Mouse (Mus musculus): ENCODE measurements around the gene Iqcj. TPM values are rescaled to one million over a fixed set of nuclear protein-coding genes. Genes with fewer than 3 reads are reported as not detected.

Iqcj gene
- 0.13 and 0.28 TPM in 2 replicates for polyA plus RNA-seq (2016; fragmentation: Nextera tagmentation; extraction: Ambion mirVana)

- no peak for ATAC-seq (ENCODE audit: insufficient number of reproducible peaks, insufficient read depth, low FRiP score, low TSS enrichment)
- Histone ChIP-seq H3K4me3 (no peak within 1 kb of the TSS), H3K4me2 (replicated peaks) (no peak within 1 kb of the TSS), H3K9ac (no peak within 1 kb of the TSS), H3K27me3 (no peaks in the 10 kb centered on the region), H3K27ac (no peak within 1 kb of the TSS), H3K36me3 (no peaks in the 10 kb centered on the region), H3K9me3 (no peaks in the 10 kb centered on the region), H3K4me1 (0 out of 2 replicates have a peak, but pooled peaks cover 2% of the 10 kb centered on the region)
- WGBS: 70% methylated on average over 15 of the region's 15 CpGs
These were observed at the start of gene Iqcj, which contains the start of gene Iqschfp for GRCm38 (mm10) chr3:67892026-67892705. TSS of gene Iqcj (plus strand) at chr3:67892220. TSS of gene Iqschfp (plus strand) at chr3:67892232.

- no peaks in the 10 kb centered on the region for H3K4me1 ChIP-seq
- H3K9ac ChIP-seq: no peak overlapping the region
- H3K36me3 ChIP-seq: no peaks in the 10 kb centered on the region
- no peak overlapping the region for H3K27ac ChIP-seq
- H3K27me3 ChIP-seq: no peaks in the 10 kb centered on the region
- H3K4me2 ChIP-seq (replicated peaks): no peak overlapping the region
- ATAC-seq (ENCODE audit: insufficient number of reproducible peaks, insufficient read depth, low FRiP score, low TSS enrichment): no peak
- H3K9me3 ChIP-seq: no peaks in the 10 kb centered on the region
- 83% methylated on average over 5 of the region's 5 CpGs for WGBS
- H3K4me3 ChIP-seq: no peak overlapping the region
These were observed 39.6 kb upstream of the Iqcj start for GRCm38 (mm10) chr3:67852397-67852796.

GRCm38 (mm10) chr3:67861524-67861923, 30.5 kb upstream of the Iqcj start:
- ATAC-seq (ENCODE audit: insufficient number of reproducible peaks, insufficient read depth, low FRiP score, low TSS enrichment): no peak

GRCm38 (mm10) chr3:67867420-67868065, 24.5 kb upstream of the Iqcj start:
- Histone ChIP-seq H3K9me3 (no peaks in the 10 kb centered on the region), H3K27ac (no peak overlapping the region), H3K4me3 (no peak overlapping the region), H3K4me1 (no peaks in the 10 kb centered on the region), H3K9ac (no peak overlapping the region), H3K27me3 (no peaks in the 10 kb centered on the region), H3K36me3 (no peaks in the 10 kb centered on the region), H3K4me2 (replicated peaks) (no peak overlapping the region)
- WGBS: 55% methylated on average over 13 of the region's 13 CpGs
- no peak for ATAC-seq (ENCODE audit: insufficient number of reproducible peaks, insufficient read depth, low FRiP score, low TSS enrichment)

More at GRCm38 (mm10) chr3:67861524-67861923, 30.5 kb upstream of the Iqcj start:
- 85% methylated on average over 3 of the region's 3 CpGs for WGBS
- Histone ChIP-seq H3K9ac (no peak overlapping the region), H3K4me3 (no peak overlapping the region), H3K4me1 (no peaks in the 10 kb centered on the region), H3K9me3 (no peaks in the 10 kb centered on the region), H3K27ac (no peak overlapping the region), H3K36me3 (no peaks in the 10 kb centered on the region), H3K27me3 (no peaks in the 10 kb centered on the region), H3K4me2 (replicated peaks) (no peak overlapping the region)

- no peak for ATAC-seq (ENCODE audit: insufficient number of reproducible peaks, insufficient read depth, low FRiP score, low TSS enrichment)
- Histone ChIP-seq H3K36me3 (no peaks in the 10 kb centered on the region), H3K27ac (no peak overlapping the region), H3K9me3 (no peaks in the 10 kb centered on the region), H3K4me1 (no peaks in the 10 kb centered on the region), H3K9ac (no peak overlapping the region), H3K4me2 (replicated peaks) (no peak overlapping the region), H3K4me3 (no peak overlapping the region), H3K27me3 (no peaks in the 10 kb centered on the region)
- WGBS: 85% methylated on average over 1 of the region's 1 CpGs
These were observed 22.6 kb upstream of the Iqcj start for GRCm38 (mm10) chr3:67869424-67869823.

GRCm38 (mm10) chr3:67877253-67877652, 14.8 kb upstream of the Iqcj start:
- H3K27ac ChIP-seq: no peak overlapping the region
- H3K4me3 ChIP-seq: no peak overlapping the region
- ATAC-seq (ENCODE audit: insufficient number of reproducible peaks, insufficient read depth, low FRiP score, low TSS enrichment): no peak
- no peak overlapping the region for H3K9ac ChIP-seq
- no peaks in the 10 kb centered on the region for H3K4me1 ChIP-seq
- no peaks in the 10 kb centered on the region for H3K9me3 ChIP-seq
- no peaks in the 10 kb centered on the region for H3K27me3 ChIP-seq
- H3K4me2 ChIP-seq (replicated peaks): no peak overlapping the region
- WGBS: 69% methylated on average over 4 of the region's 4 CpGs
- H3K36me3 ChIP-seq: no peaks in the 10 kb centered on the region

- H3K36me3 ChIP-seq: no peaks in the 10 kb centered on the region
- H3K27me3 ChIP-seq: no peaks in the 10 kb centered on the region
- H3K9ac ChIP-seq: no peak overlapping the region
- 65% methylated on average over 3 of the region's 3 CpGs for WGBS
- no peak overlapping the region for H3K4me3 ChIP-seq
- H3K27ac ChIP-seq: no peak overlapping the region
- no peak for ATAC-seq (ENCODE audit: insufficient number of reproducible peaks, insufficient read depth, low FRiP score, low TSS enrichment)
- H3K4me2 ChIP-seq (replicated peaks): no peak overlapping the region
- H3K4me1 ChIP-seq: no peaks in the 10 kb centered on the region
- H3K9me3 ChIP-seq: no peaks in the 10 kb centered on the region
These were observed 7.7 kb upstream of the Iqcj start for GRCm38 (mm10) chr3:67884335-67884734.

- Histone ChIP-seq H3K4me3 (no peak overlapping the region), H3K4me1 (no peaks in the 10 kb centered on the region), H3K9ac (no peak overlapping the region), H3K4me2 (replicated peaks) (no peak overlapping the region), H3K27me3 (no peaks in the 10 kb centered on the region), H3K9me3 (no peaks in the 10 kb centered on the region), H3K27ac (no peak overlapping the region), H3K36me3 (no peaks in the 10 kb centered on the region)
- ATAC-seq (ENCODE audit: insufficient number of reproducible peaks, insufficient read depth, low FRiP score, low TSS enrichment): no peak
- WGBS: 84% methylated on average over 1 of the region's 1 CpGs
These were observed 5.8 kb upstream of the Iqcj start for GRCm38 (mm10) chr3:67886176-67886575.

- H3K27me3 ChIP-seq: no peaks in the 10 kb centered on the region
These were observed 4.8 kb upstream of the Iqcj start for GRCm38 (mm10) chr3:67887251-67887650.

GRCm38 (mm10) chr3:67892768-67893167, 748 bp downstream of the Iqcj start:
- Histone ChIP-seq H3K4me3 (no peak overlapping the region), H3K9ac (no peak overlapping the region), H3K27ac (no peak overlapping the region), H3K9me3 (no peaks in the 10 kb centered on the region), H3K4me2 (replicated peaks) (no peak overlapping the region), H3K27me3 (no peaks in the 10 kb centered on the region), H3K36me3 (no peaks in the 10 kb centered on the region), H3K4me1 (0 out of 2 replicates have a peak, but pooled peaks cover 2% of the 10 kb centered on the region)
- WGBS: 82% methylated on average over 10 of the region's 10 CpGs
- ATAC-seq (ENCODE audit: insufficient number of reproducible peaks, insufficient read depth, low FRiP score, low TSS enrichment): no peak

More at GRCm38 (mm10) chr3:67887251-67887650, 4.8 kb upstream of the Iqcj start:
- Histone ChIP-seq H3K4me3 (no peak overlapping the region), H3K9ac (no peak overlapping the region), H3K27ac (no peak overlapping the region), H3K36me3 (no peaks in the 10 kb centered on the region), H3K9me3 (no peaks in the 10 kb centered on the region), H3K4me1 (0 out of 2 replicates have a peak, but pooled peaks cover 1% of the 10 kb centered on the region), H3K4me2 (replicated peaks) (no peak overlapping the region)
- ATAC-seq (ENCODE audit: insufficient number of reproducible peaks, insufficient read depth, low FRiP score, low TSS enrichment): no peak

GRCm38 (mm10) chr3:67902517-67902916, 10.5 kb downstream of the Iqcj start:
- WGBS: 70% methylated on average over 4 of the region's 4 CpGs
- H3K4me2 ChIP-seq (replicated peaks): no peak overlapping the region
- H3K9ac ChIP-seq: no peak overlapping the region
- H3K27me3 ChIP-seq: no peaks in the 10 kb centered on the region
- H3K9me3 ChIP-seq: no peaks in the 10 kb centered on the region
- ATAC-seq (ENCODE audit: insufficient number of reproducible peaks, insufficient read depth, low FRiP score, low TSS enrichment): no peak
- no peaks in the 10 kb centered on the region for H3K36me3 ChIP-seq
- no peak overlapping the region for H3K27ac ChIP-seq
- H3K4me1 ChIP-seq: no peaks in the 10 kb centered on the region
- H3K4me3 ChIP-seq: no peak overlapping the region

GRCm38 (mm10) chr3:67908586-67908985, 16.6 kb downstream of the Iqcj start:
- Histone ChIP-seq H3K36me3 (no peaks in the 10 kb centered on the region), H3K4me2 (replicated peaks) (no peak overlapping the region), H3K9ac (no peak overlapping the region), H3K9me3 (no peaks in the 10 kb centered on the region), H3K4me3 (no peak overlapping the region), H3K4me1 (no peaks in the 10 kb centered on the region), H3K27ac (no peak overlapping the region), H3K27me3 (no peaks in the 10 kb centered on the region)
- WGBS: 81% methylated on average over 2 of the region's 2 CpGs
- no peak for ATAC-seq (ENCODE audit: insufficient number of reproducible peaks, insufficient read depth, low FRiP score, low TSS enrichment)

Measured in embryonic facial prominence, embryonic 12.5 days (tissue).